Mouse (Mus musculus): ENCODE measurements around the gene Ppil1. TPM values are rescaled to one million over a fixed set of nuclear protein-coding genes. Genes with fewer than 3 reads are reported as not detected.

Gene Ppil1
- total RNA-seq, 2 experiments from 2014 or later = 82.9 to 99.0 TPM

- ATAC-seq (replicated peaks; ENCODE audit: low FRiP score, low TSS enrichment, poor library complexity, severe bottlenecking) = no peak
Measured at GRCm38 (mm10) chr17:29214655-29215054, 49.3 kb downstream of the Ppil1 start.

- ATAC-seq (replicated peaks; ENCODE audit: low FRiP score, low TSS enrichment, poor library complexity, severe bottlenecking) = no peak
Measured at GRCm38 (mm10) chr17:29214193-29214456, 49.9 kb downstream of the Ppil1 start.

- ATAC-seq (replicated peaks; ENCODE audit: low FRiP score, low TSS enrichment, poor library complexity, severe bottlenecking) = no peak
Measured at GRCm38 (mm10) chr17:29213381-29214192, 50.4 kb downstream of the Ppil1 start.

- no peak for ATAC-seq (replicated peaks; ENCODE audit: low FRiP score, low TSS enrichment, poor library complexity, severe bottlenecking)
Measured at GRCm38 (mm10) chr17:29211836-29212235, 52.1 kb downstream of the Ppil1 start.

GRCm38 (mm10) chr17:29210037-29210436 lies 53.9 kb downstream of the Ppil1 start:
- ATAC-seq (replicated peaks; ENCODE audit: low FRiP score, low TSS enrichment, poor library complexity, severe bottlenecking) = no peak

GRCm38 (mm10) chr17:29206052-29206451 lies 57.9 kb downstream of the Ppil1 start:
- ATAC-seq (replicated peaks; ENCODE audit: low FRiP score, low TSS enrichment, poor library complexity, severe bottlenecking) = no peak

GRCm38 (mm10) chr17:29202604-29203003 lies 61.4 kb downstream of the Ppil1 start:
- ATAC-seq (replicated peaks; ENCODE audit: low FRiP score, low TSS enrichment, poor library complexity, severe bottlenecking) = no peak

Other genes starting within 250 kb of the Ppil1 start
- 501 and 513 TPM in 2 replicates for gene Srsf3, start 231.6 kb downstream of the Ppil1 start, total RNA-seq (2014; fragmentation: Nextera tagmentation)
- 747 and 1,154 TPM in 2 replicates for gene Srsf3, start 231.6 kb downstream of the Ppil1 start, total RNA-seq (2017)
- 2.1 and 6.5 TPM in 2 replicates for gene Cdkn1a, start 173.2 kb downstream of the Ppil1 start, total RNA-seq (2014; fragmentation: Nextera tagmentation)
- 0.95 and 3.5 TPM in 2 replicates for gene Cdkn1a, start 173.2 kb downstream of the Ppil1 start, total RNA-seq (2017)
- 14.9 and 23.3 TPM in 2 replicates for gene Rab44, start 150.0 kb downstream of the Ppil1 start, total RNA-seq (2014; fragmentation: Nextera tagmentation)
- 4.1 and 23.9 TPM in 2 replicates for gene Rab44, start 150.0 kb downstream of the Ppil1 start, total RNA-seq (2017)
- gene Cpne5, start 26.0 kb downstream of the Ppil1 start, total RNA-seq (2014; fragmentation: Nextera tagmentation) = 0.17 TPM in 1 of 2 replicates, not detected in the other
- 0.38 TPM in 1 of 2 replicates, not detected in the other for gene Cpne5, start 26.0 kb downstream of the Ppil1 start, total RNA-seq (2017)
- gene BC004004, start 4.6 kb upstream of the Ppil1 start, total RNA-seq (2014; fragmentation: Nextera tagmentation) = 81.8 and 82.3 TPM in 2 replicates
- 60.4 and 66.0 TPM in 2 replicates for gene BC004004, start 4.6 kb upstream of the Ppil1 start, total RNA-seq (2017)
- gene Pi16, start 53.5 kb upstream of the Ppil1 start, total RNA-seq (2014; fragmentation: Nextera tagmentation) = 0.32 TPM in 1 of 2 replicates, not detected in the other
- not detected in 2 replicates for gene Pi16, start 53.5 kb upstream of the Ppil1 start, total RNA-seq (2017)
- 86.6 and 105 TPM in 2 replicates for gene Mtch1, start 83.7 kb upstream of the Ppil1 start, total RNA-seq (2014; fragmentation: Nextera tagmentation)
- gene Mtch1, start 83.7 kb upstream of the Ppil1 start, total RNA-seq (2017) = 31.9 and 32.4 TPM in 2 replicates
- gene Fgd2, start 96.7 kb upstream of the Ppil1 start, total RNA-seq (2014; fragmentation: Nextera tagmentation) = 3.1 and 3.4 TPM in 2 replicates
- 2.7 and 6.0 TPM in 2 replicates for gene Fgd2, start 96.7 kb upstream of the Ppil1 start, total RNA-seq (2017)
- gene Pim1, start 226.6 kb upstream of the Ppil1 start, total RNA-seq (2014; fragmentation: Nextera tagmentation) = 33.2 and 48.8 TPM in 2 replicates
- gene Pim1, start 226.6 kb upstream of the Ppil1 start, total RNA-seq (2017) = 96.9 and 106 TPM in 2 replicates

Data from megakaryocyte-erythroid progenitor cell, adult 5-6 weeks (primary cell).